22 mouse cellular contexts compared by ENCODE assay signal in the genomic region with DNA sequence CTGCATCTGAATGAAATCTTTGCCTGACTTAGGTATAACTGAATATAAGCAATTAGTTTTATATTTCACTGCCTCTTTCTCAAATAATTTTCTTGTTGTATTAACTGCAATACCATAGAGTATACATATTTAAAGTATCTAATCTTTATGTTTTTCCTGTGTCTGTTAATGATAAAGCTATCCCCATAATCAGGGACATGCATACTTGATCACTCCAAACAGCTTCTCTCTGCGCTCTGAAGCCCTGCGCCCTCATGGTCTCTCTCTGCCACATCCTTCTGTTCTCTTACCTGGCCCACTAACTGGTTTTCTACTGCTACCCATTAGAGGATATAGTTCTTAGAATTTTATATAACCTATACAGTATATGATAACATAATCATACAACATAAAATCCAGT.
"Had no signal": no experiment of that assay in that cellular context is flagged by ENCODE, and none has a peak within 500 bp of the region (broad histone marks: within the 10 kb centered on the region; RNA-seq: fewer than 3 reads in every experiment).

No protein-coding gene starts in this region.

- H3K9ac ChIP-seq: intestine, embryonic 15.5 days; kidney, embryonic 15.5 days; lung, embryonic 15.5 days; midbrain, embryonic 13.5 days; neural tube, embryonic 13.5 days; stomach, embryonic 15.5 days had no signal

- H3K27me3 ChIP-seq: intestine, embryonic 15.5 days; kidney, embryonic 15.5 days; lung, embryonic 15.5 days; midbrain, embryonic 13.5 days; neural tube, embryonic 13.5 days; stomach, embryonic 15.5 days had no signal

- H3K4me1 ChIP-seq: intestine, embryonic 15.5 days; kidney, embryonic 15.5 days; lung, embryonic 15.5 days; midbrain, embryonic 10.5 days; midbrain, embryonic 13.5 days; neural tube, embryonic 13.5 days; stomach, embryonic 15.5 days had no signal

- H3K4me3 ChIP-seq: intestine, embryonic 15.5 days; kidney, embryonic 15.5 days; left cerebral cortex, adult 2 months; lung, embryonic 15.5 days; midbrain, embryonic 10.5 days; midbrain, embryonic 13.5 days; myocyte; neural tube, embryonic 13.5 days; stomach, embryonic 15.5 days had no signal

- H3K9me3 ChIP-seq: intestine, embryonic 15.5 days; kidney, embryonic 15.5 days; lung, embryonic 15.5 days; midbrain, embryonic 10.5 days; midbrain, embryonic 13.5 days; neural tube, embryonic 13.5 days; stomach, embryonic 15.5 days had no signal

- H3K27ac ChIP-seq: intestine, embryonic 15.5 days; kidney, embryonic 15.5 days; left cerebral cortex, adult 2 months; lung, embryonic 15.5 days; midbrain, embryonic 10.5 days; midbrain, embryonic 13.5 days; neural tube, embryonic 13.5 days; stomach, embryonic 15.5 days had no signal

- H3K36me3 ChIP-seq: intestine, embryonic 15.5 days; midbrain, embryonic 10.5 days; midbrain, embryonic 13.5 days; neural tube, embryonic 13.5 days had no signal

- ATAC-seq: intestine, embryonic 15.5 days; midbrain, embryonic 13.5 days; midbrain, embryonic 16.5 days had no signal

- H3K4me2 ChIP-seq: intestine, embryonic 15.5 days; kidney, embryonic 15.5 days; lung, embryonic 15.5 days; midbrain, embryonic 13.5 days; neural tube, embryonic 13.5 days; stomach, embryonic 15.5 days had no signal

- DNase-seq: kidney, adult 11 months; kidney, adult 8-10 months; kidney, postnatal 10 days; kidney, postnatal 36 days; layer of hippocampus, postnatal 36 days; lung, adult 18-20 months; lung, postnatal 10 days; lung, postnatal 4 days; retina, postnatal 1 day; right cerebral cortex, postnatal 25 days; spleen, adult 18-20 months; thymus, postnatal 36 days had no signal
